Mouse (Mus musculus): ENCODE results near the gene Fgd6.

- TF ChIP-seq CTCF (IDR thresholded peaks at IDR 0.05 in 2 of 3, conservative IDR thresholded peaks at IDR 0.05 in 1 of 3; ENCODE audit: control insufficient read depth in 1 of 3, insufficient read depth in 1 of 3, low read depth in 2 of 3, low read length in 3 of 3, poor library complexity in 1 of 3, severe bottlenecking in 1 of 3), result no peak
- TF ChIP-seq MEF2A (IDR thresholded peaks at IDR 0.05; ENCODE audit: extremely low read depth, insufficient replicate concordance, low read depth, low read length, poor library complexity, severe bottlenecking), result no peak
- TF ChIP-seq SMC3 (IDR thresholded peaks at IDR 0.05; ENCODE audit: low read depth, low read length), result no peak
- no peak for TF ChIP-seq ZNF384 (IDR thresholded peaks at IDR 0.05; ENCODE audit: low read depth, low read length)
- no peak for TF ChIP-seq UBTF (IDR thresholded peaks at IDR 0.05; ENCODE audit: borderline replicate concordance, insufficient read depth, low read depth, low read length)
- TF ChIP-seq CHD2 (IDR thresholded peaks at IDR 0.05; ENCODE audit: low read length), result no peak
- no peak for TF ChIP-seq MAFK (IDR thresholded peaks at IDR 0.05; ENCODE audit: borderline replicate concordance, low read depth, low read length)
Measured at GRCm38 (mm10) chr10:94183199-94183598, 147.4 kb downstream of the Fgd6 start.

All from MEL (cell line).